Mouse (Mus musculus) lung, embryonic 16.5 days (tissue): ENCODE results near the gene Pwwp2a. TPM values are rescaled to one million over a fixed set of nuclear protein-coding genes. Genes with fewer than 3 reads are reported as not detected.

Experiments
- ATAC-seq: fragments of 200-750 bp; cut with Nextera tagmentation; 2 replicates; pipeline ENCODE4 v1.8.0; 2017; ENCODE audit warnings: low read depth, mild to moderate bottlenecking, moderate library complexity
- H3K27ac ChIP-seq: fragments of 300-500 bp; sonication (generic); 2 replicates; pipeline ENCODE4 v1.5.1; 2014; ENCODE audit warnings: mild to moderate bottlenecking, control low read depth, low read length
- H3K27me3 ChIP-seq: fragments of 300-500 bp; sonication (generic); 2 replicates; pipeline ENCODE4 v1.6.1; 2014; ENCODE audit warnings: low read depth, low read length, mixed read lengths; ENCODE audit not compliant: control insufficient read depth, insufficient read depth
- H3K36me3 ChIP-seq: fragments of 300-500 bp; sonication (generic); 2 replicates; pipeline ENCODE4 v1.6.1; 2014; ENCODE audit warnings: low read length; ENCODE audit not compliant: control insufficient read depth, insufficient read depth
- H3K4me1 ChIP-seq: fragments of 300-500 bp; sonication (generic); replicated peaks from 2 replicates; pipeline ENCODE4 v1.6.1; 2014; ENCODE audit warnings: low read length, mixed read lengths; ENCODE audit not compliant: control insufficient read depth, insufficient read depth
- H3K4me2 ChIP-seq: fragments of 300-500 bp; sonication (generic); 2 replicates; pipeline ENCODE4 v1.6.1; 2014; ENCODE audit warnings: low read depth, low read length, control low read depth
- H3K4me3 ChIP-seq: fragments of 300-500 bp; sonication (generic); 2 replicates; pipeline ENCODE4 v1.5.1; 2014; ENCODE audit warnings: mild to moderate bottlenecking, low read length, control low read depth
- H3K9ac ChIP-seq: fragments of 300-500 bp; sonication (generic); 2 replicates; pipeline ENCODE4 v1.6.1; 2014; ENCODE audit warnings: low read length, control low read depth
- H3K9me3 ChIP-seq: fragments of 300-500 bp; sonication (generic); 2 replicates; pipeline ENCODE4 v1.6.1; 2016; ENCODE audit warnings: low read length; ENCODE audit not compliant: control insufficient read depth
- WGBS: fragments of 180-500 bp; shearing (Covaris S2); extraction: QIAGEN DNeasy Blood & Tissue Kit; methylation state at CpG from one replicate; pipeline ENCODE4 v1.1.7; 2014; 5-methylcytosine and 5-hydroxymethylcytosine counted together
- polyA plus RNA-seq: library from polyadenylated mRNA; unstranded; fragments of >200 nt; fragmentation: Nextera tagmentation; extraction: Ambion mirVana; gene quantifications from 2 replicates; pipeline ENCODE4 v1.2.1, GENCODE M21; 2015

Pwwp2a gene
- polyA plus RNA-seq, 1 experiment from 2014 or later = 13.3 TPM

DNA sequence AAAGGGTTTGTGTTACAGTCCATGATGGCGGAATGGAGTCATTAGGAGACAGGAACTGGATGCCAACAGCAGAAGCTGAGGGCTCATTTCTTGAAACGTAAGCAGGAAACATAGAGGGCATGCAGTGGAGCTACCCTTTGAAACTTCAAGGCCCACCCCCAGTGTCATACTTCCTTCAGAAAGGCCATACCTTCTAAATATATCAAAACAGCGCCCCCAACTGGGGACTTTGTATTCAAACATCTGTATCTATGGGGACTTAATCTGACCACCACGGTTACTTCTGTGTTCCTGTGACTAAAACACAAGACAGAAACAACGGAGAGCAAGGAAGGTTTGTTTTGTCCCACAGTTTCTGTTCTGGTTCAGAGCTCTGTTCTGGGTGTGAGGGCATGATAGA is 73.6 kb downstream of the Pwwp2a start:
- no peak overlapping the region for H3K4me3 ChIP-seq
- 62% methylated on average over 5 of the region's 5 CpGs for WGBS
- 0 out of 2 replicates have a peak, but pooled peaks cover 2% of the 10 kb centered on the region for H3K4me1 ChIP-seq
- no peaks in the 10 kb centered on the region for H3K36me3 ChIP-seq
- no peaks in the 10 kb centered on the region for H3K9me3 ChIP-seq
- H3K9ac ChIP-seq = no peak overlapping the region
- no peaks in the 10 kb centered on the region for H3K27me3 ChIP-seq
- no peak for ATAC-seq
- H3K27ac ChIP-seq = no peak overlapping the region
- no peak overlapping the region for H3K4me2 ChIP-seq

DNA sequence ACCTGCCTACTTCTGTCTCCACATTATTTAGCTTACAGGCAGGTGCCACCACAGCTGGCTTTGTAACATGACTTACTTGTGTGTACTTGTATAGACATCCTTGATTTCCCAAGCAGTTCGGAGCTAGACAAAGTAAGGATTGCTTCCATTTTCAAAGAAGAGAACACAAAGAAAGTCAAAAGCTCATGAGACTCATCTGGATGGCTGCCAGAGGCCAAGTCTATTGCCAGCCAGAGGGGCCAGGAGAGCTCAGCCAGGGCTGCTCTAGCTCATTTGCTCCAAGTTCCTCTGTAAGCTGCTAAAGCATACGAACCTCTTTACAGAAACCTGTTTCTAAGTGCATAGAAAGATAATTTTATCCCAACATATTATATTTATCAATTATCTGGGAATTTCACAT is 76.6 kb downstream of the Pwwp2a start:
- H3K4me3 ChIP-seq = no peak overlapping the region
- H3K9ac ChIP-seq = no peak overlapping the region
- no peaks in the 10 kb centered on the region for H3K27me3 ChIP-seq
- H3K4me2 ChIP-seq = no peak overlapping the region
- no peaks in the 10 kb centered on the region for H3K36me3 ChIP-seq
- 50% methylated on average over 2 of the region's 2 CpGs for WGBS
- no peaks in the 10 kb centered on the region for H3K9me3 ChIP-seq
- ATAC-seq = no peak
- H3K27ac ChIP-seq = no peak overlapping the region
- no peaks in the 10 kb centered on the region for H3K4me1 ChIP-seq

DNA sequence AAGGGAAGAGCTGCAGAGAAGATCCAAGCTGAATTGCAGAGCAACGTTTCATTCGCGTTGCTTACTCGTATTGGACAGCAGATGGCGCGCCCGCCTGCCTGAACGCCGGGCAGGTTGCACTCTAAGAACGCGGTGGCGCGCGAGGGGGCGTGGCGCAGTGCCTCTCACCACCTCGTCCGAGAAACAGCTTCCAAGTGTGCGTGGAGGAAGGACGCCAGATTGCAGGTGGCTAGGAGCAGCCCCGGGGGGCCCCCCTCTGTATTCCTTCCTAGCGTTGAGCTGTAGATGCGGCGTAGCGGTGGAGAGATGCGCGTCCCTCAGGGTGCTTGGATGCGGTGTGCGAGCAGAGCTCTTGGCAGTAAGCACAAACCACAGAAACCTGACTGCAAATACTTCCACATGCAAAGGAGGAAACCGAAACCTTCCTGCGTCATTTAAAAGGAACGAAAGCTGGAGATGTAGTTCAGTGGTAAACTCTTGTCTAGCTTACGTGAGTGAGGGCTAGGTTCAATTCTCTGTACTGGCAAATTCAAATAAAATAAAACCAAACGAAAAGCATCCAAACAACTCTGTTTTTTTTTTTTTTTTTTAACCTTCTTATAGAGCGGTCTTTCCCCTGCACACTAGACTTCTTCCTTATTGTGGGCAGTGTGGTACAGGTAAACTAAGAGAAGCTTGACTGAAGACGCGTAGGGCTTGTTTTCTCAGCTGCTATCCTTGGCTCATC is 85.3 kb downstream of the Pwwp2a start:
- H3K4me2 ChIP-seq = peak overlapping the region; percentile 82

DNA sequence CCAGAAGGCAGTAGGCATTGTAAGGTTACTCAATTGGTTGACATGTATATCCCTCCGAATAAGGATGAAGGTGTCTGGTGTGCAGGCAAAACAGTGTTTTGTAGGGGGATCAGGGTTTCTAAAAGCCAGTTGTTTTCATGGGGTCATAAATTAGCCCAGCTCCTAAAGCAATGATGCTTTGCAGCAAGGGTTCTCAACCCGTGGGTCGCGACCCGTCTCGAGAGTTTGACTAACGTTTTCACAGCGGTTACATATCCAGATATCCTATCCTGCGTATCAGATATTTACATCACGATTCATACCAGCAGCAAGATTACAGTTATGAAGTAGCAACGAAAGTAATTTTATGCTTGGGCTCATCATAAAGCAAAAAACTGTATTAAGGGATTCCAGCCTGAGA is 86.0 kb downstream of the Pwwp2a start:
- 65% methylated on average over 11 of the region's 11 CpGs for WGBS
- no peak overlapping the region for H3K4me3 ChIP-seq
- H3K9ac ChIP-seq = no peak overlapping the region
- H3K36me3 ChIP-seq = no peaks in the 10 kb centered on the region
- H3K27ac ChIP-seq = no peak overlapping the region
- H3K4me1 ChIP-seq = no peaks in the 10 kb centered on the region
- H3K9me3 ChIP-seq = no peaks in the 10 kb centered on the region
- peak overlapping the region; percentile 82; the same call in 1 of the 2 replicates for H3K4me2 ChIP-seq
- no peaks in the 10 kb centered on the region for H3K27me3 ChIP-seq
- ATAC-seq = no peak

More for the DNA sequence above, 85.3 kb downstream of the Pwwp2a start:
- Histone ChIP-seq H3K27ac (no peak overlapping the region), H3K9me3 (no peaks in the 10 kb centered on the region), H3K9ac (peak overlapping the region; percentile 56), H3K27me3 (no peaks in the 10 kb centered on the region), H3K36me3 (no peaks in the 10 kb centered on the region), H3K4me3 (peak overlapping the region; percentile 59), H3K4me1 (no peaks in the 10 kb centered on the region)
- peak; percentile 82 for ATAC-seq
- 5% methylated on average over 37 of the region's 37 CpGs for WGBS

DNA sequence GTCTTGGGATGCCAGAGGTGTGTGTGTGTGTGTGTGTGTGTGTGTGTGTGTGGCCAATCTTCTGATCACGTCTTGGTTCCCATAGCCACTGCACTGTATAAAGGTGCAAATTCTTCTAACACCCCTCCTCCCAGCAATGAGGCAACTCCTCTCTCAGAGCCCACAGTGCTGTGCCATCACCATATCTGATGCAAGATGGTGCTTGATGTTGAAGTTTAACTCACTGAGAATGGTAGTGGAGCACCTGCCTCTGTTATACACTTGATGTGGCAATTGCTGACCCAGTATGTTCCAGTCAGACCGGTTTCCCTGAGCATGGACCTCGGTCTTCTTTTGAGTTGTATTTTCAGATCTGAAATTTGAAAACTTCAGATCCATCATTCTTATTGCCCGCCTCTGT is 88.3 kb downstream of the Pwwp2a start:
- Histone ChIP-seq H3K4me1 (peaks cover 5% of the 10 kb centered on the region), H3K9ac (no peak overlapping the region), H3K9me3 (no peaks in the 10 kb centered on the region), H3K4me2 (no peak overlapping the region), H3K36me3 (no peaks in the 10 kb centered on the region), H3K27ac (no peak overlapping the region), H3K27me3 (peaks cover under 1% of the 10 kb centered on the region; the same call in 1 of the 2 replicates), H3K4me3 (no peak overlapping the region)
- 73% methylated on average over 4 of the region's 4 CpGs for WGBS
- no peak for ATAC-seq

Other genes starting within 250 kb of the Pwwp2a start
- gene Slu7, start 248.3 kb upstream of the Pwwp2a start, polyA plus RNA-seq = 52.2 and 58.0 TPM in 2 replicates
- gene C1qtnf2, start 207.7 kb upstream of the Pwwp2a start, polyA plus RNA-seq = 3.4 and 4.1 TPM in 2 replicates
- 19.6 and 20.0 TPM in 2 replicates for gene Ccnjl, start 153.2 kb upstream of the Pwwp2a start, polyA plus RNA-seq
- 5.1 and 6.1 TPM in 2 replicates for gene 4933415A04Rik, start 95.0 kb upstream of the Pwwp2a start, polyA plus RNA-seq
- 3.2 TPM in 1 of 2 replicates, not detected in the other for gene Fabp6, start 80.5 kb upstream of the Pwwp2a start, polyA plus RNA-seq
- gene Ttc1, start 66.0 kb downstream of the Pwwp2a start, polyA plus RNA-seq = 57.9 and 64.6 TPM in 2 replicates
- 3.6 and 3.7 TPM in 2 replicates for gene Adra1b, start 219.2 kb downstream of the Pwwp2a start, polyA plus RNA-seq